Comparison of ENCODE assay signal across 9 mouse cellular contexts in the genomic region with DNA sequence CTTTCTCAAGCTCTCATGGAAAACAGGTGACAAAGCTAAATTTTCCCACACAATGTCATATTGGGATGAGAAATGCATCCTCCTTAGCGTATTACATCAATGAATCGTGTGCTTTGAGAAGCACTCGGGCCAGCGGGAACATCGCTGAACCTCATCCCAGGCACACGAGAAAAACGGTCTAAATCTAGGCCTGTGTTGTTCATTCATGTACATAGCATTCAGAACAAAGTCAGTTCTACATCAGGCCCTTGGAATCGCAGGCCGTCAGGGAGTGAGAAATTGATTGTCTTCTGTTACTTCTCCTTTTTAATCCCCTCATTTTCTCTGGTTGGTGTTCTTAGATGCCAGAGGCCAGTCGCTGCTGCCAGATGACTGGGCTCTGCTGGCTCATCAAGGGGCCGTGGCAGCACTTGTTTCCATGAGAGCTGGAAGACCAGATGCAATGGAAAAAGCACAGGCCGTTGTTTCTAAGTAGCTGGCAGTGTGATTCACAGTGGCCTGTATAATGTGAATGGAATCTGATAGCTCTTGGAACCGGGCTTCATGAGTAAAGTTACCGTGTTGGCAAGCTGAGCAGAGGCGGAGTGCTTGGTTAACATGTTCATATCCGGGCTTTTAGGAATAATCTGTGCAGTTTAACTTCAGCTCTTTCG.
DNase-seq lines count a peak whose midpoint lies in the region; ATAC-seq lines count a peak whose summit lies in the region.
"Had no signal": no experiment of that assay in that cellular context is flagged by ENCODE, and none has a peak within 500 bp of the region (broad histone marks: within the 10 kb centered on the region; RNA-seq: fewer than 3 reads in every experiment).

No protein-coding gene starts in this region.

- H3K27me3 ChIP-seq in heart, embryonic 10.5 days (ENCODE audit: insufficient read depth, poor library complexity, severe bottlenecking): no peaks in the 10 kb centered on the region
- H3K27me3 ChIP-seq: hindbrain, embryonic 12.5 days had no signal

- H3K27ac ChIP-seq in heart, embryonic 10.5 days: no peak overlapping the region
- H3K27ac ChIP-seq: hindbrain, embryonic 12.5 days had no signal

- WGBS in heart, embryonic 10.5 days: 82% methylated on average over 17 of the region's 17 CpGs

- intact Hi-C loops in left cerebral cortex, postnatal 4 days (cut with DNase I): no loop called here
- intact Hi-C loops in left cerebral cortex, postnatal 36 days (cut with DNase I): no loop called here

- H3K4me1 ChIP-seq in heart, embryonic 10.5 days: 0 out of 2 replicates have a peak, but pooled peaks cover 4% of the 10 kb centered on the region
- H3K4me1 ChIP-seq: hindbrain, embryonic 12.5 days had no signal

- DNase-seq in left cerebral cortex, postnatal 4 days: peak; percentile 48
- no peak for DNase-seq in left cerebral cortex, postnatal 36 days (ENCODE audit: low spot score in 2 of 2)
- DNase-seq in brain, adult 2 months (ENCODE audit: low read depth, low spot score): peak; percentile 63
- DNase-seq in heart, embryonic 10.5 days (ENCODE audit: low spot score): peak; percentile 76
- peak; percentile 37 for DNase-seq in lung, postnatal 36 days
- no peak for DNase-seq in thymus, postnatal 36 days
- DNase-seq in retina, postnatal 1 day: no peak

- H3K36me3 ChIP-seq in heart, embryonic 10.5 days: no peaks in the 10 kb centered on the region
- H3K36me3 ChIP-seq: hindbrain, embryonic 12.5 days had no signal

- no peaks in the 10 kb centered on the region for H3K9me3 ChIP-seq in heart, embryonic 10.5 days
- H3K9me3 ChIP-seq: hindbrain, embryonic 12.5 days had no signal

- H3K4me3 ChIP-seq in heart, embryonic 10.5 days: no peak overlapping the region
- H3K4me3 ChIP-seq: hindbrain, embryonic 12.5 days had no signal

- no peak for ATAC-seq in cerebellum, adult (ENCODE audit: insufficient number of reproducible peaks, low FRiP score, low TSS enrichment)

Comparison
In these comparisons a context has a peak if more than half of its experiments do, and no peak if none do; other contexts are left out.
1. DNase-seq: peak in left cerebral cortex, postnatal 4 days (single experiment), brain, adult 2 months (single experiment), heart, embryonic 10.5 days (single experiment) and lung, postnatal 36 days (single experiment); none in left cerebral cortex, postnatal 36 days (0 of 2), thymus, postnatal 36 days (0 of 2) and retina, postnatal 1 day (single experiment).